Mouse (Mus musculus) midbrain, embryonic 10.5 days (tissue): Measurements from ENCODE around the gene Klhdc4. TPM values are rescaled to one million over a fixed set of nuclear protein-coding genes. Genes with fewer than 3 reads are reported as not detected.

Experiments
- DNase-seq: peaks from one replicate; pipeline ENCODE4 v3.0.0-alpha.2; 2017; ENCODE audit warnings: low spot score
- H3K27ac ChIP-seq: fragments of 300-500 bp; sonication (generic); replicated peaks from 2 replicates; pipeline ENCODE4 v1.5.1; 2016; ENCODE audit warnings: mild to moderate bottlenecking
- H3K27me3 ChIP-seq: fragments of 300-500 bp; sonication (generic); 2 replicates; pipeline ENCODE4 v1.6.1; 2016; ENCODE audit warnings: low read depth, mild to moderate bottlenecking; ENCODE audit not compliant: poor library complexity, severe bottlenecking
- H3K36me3 ChIP-seq: fragments of 300-500 bp; sonication (generic); 2 replicates; pipeline ENCODE4 v1.6.1; 2016; ENCODE audit warnings: mild to moderate bottlenecking, moderate library complexity
- H3K4me1 ChIP-seq: fragments of 300-500 bp; sonication (generic); 2 replicates; pipeline ENCODE4 v1.6.1; 2016
- H3K4me3 ChIP-seq: fragments of 300-500 bp; sonication (generic); 2 replicates; pipeline ENCODE4 v1.5.1; 2016; ENCODE audit warnings: mild to moderate bottlenecking, moderate library complexity
- H3K9me3 ChIP-seq: fragments of 300-500 bp; sonication (generic); replicated peaks from 2 replicates; pipeline ENCODE4 v1.6.1; 2016; ENCODE audit warnings: mild to moderate bottlenecking
- WGBS: fragments of 180-500 bp; shearing (Covaris S2); methylation state at CpG from one replicate; pipeline ENCODE4 v1.1.7; 2016; 5-methylcytosine and 5-hydroxymethylcytosine counted together
- polyA plus RNA-seq: library from polyadenylated mRNA; unstranded; fragments of >200 nt; fragmentation: Nextera tagmentation; extraction: Ambion mirVana; gene quantifications from 2 replicates; pipeline ENCODE4 v1.2.1, GENCODE M21; 2016

The Klhdc4 gene
- polyA plus RNA-seq, 1 experiment from 2014 or later: 64.1 TPM

- H3K27me3 ChIP-seq: no peaks in the 10 kb centered on the region
- DNase-seq: no peak
- no peak overlapping the region for H3K27ac ChIP-seq
- H3K4me1 ChIP-seq: no peaks in the 10 kb centered on the region
- H3K4me3 ChIP-seq: no peak overlapping the region
- WGBS: 84% methylated on average over 7 of the region's 7 CpGs
- H3K36me3 ChIP-seq: no peaks in the 10 kb centered on the region
- no peaks in the 10 kb centered on the region for H3K9me3 ChIP-seq
Measured at GRCm38 (mm10) chr8:121760484-121760883, 68.9 kb downstream of the Klhdc4 start.

DNA sequence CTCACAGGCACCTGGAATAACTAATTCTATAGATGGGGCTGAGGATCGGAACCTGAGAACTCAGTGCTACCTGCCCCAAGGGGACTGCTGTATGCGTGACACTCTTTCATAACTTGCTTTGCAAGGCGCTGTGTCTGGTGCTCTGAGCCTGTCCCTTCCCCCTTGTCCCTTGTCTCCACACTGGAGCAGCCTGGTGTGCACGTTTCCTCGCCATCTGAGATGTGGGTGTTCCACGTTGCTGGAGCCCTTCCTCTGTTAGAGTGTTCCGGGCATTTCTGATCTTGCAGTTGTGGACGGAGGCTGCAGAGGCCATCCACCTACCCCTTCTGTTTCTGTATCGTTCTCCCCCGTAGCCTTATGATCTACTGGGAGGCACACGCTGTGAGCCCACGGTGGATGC, 70.9 kb downstream of the Klhdc4 start:
- DNase-seq: no peak
- WGBS: 76% methylated on average over 12 of the region's 12 CpGs

DNA sequence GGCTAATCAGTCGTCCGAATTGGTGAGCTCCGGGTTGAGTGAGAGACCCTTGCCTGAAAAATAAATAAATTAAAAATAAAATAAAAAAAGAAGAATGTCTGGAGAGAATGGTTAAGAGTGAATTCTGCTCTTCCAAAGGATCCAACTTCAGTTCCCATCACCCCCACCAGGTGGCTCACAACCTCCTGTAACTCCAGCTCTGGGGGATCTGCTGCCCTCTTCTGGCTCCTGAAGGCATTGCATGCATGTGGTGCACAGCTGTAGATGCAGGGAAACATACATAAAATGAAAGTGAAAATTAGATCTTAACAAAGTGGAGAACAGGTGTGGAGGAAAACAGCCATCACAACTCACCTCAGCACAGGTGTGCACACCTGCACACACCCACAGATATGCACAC, 78.0 kb downstream of the Klhdc4 start:
- H3K4me1 ChIP-seq: no peaks in the 10 kb centered on the region
- WGBS: 20% methylated on average over 3 of the region's 3 CpGs
- no peak overlapping the region for H3K27ac ChIP-seq
- peak; percentile 70 for DNase-seq
- peaks cover 20% of the 10 kb centered on the region; the same call in 1 of the 2 replicates for H3K27me3 ChIP-seq
- no peaks in the 10 kb centered on the region for H3K36me3 ChIP-seq
- H3K9me3 ChIP-seq: peaks cover 9% of the 10 kb centered on the region
- H3K4me3 ChIP-seq: no peak overlapping the region

More for the DNA sequence above, 70.9 kb downstream of the Klhdc4 start:
- Histone ChIP-seq H3K4me3 (no peak overlapping the region), H3K4me1 (no peaks in the 10 kb centered on the region), H3K27me3 (peaks cover 8% of the 10 kb centered on the region; the same call in 1 of the 2 replicates), H3K36me3 (no peaks in the 10 kb centered on the region), H3K27ac (no peak overlapping the region), H3K9me3 (no peaks in the 10 kb centered on the region)

DNA sequence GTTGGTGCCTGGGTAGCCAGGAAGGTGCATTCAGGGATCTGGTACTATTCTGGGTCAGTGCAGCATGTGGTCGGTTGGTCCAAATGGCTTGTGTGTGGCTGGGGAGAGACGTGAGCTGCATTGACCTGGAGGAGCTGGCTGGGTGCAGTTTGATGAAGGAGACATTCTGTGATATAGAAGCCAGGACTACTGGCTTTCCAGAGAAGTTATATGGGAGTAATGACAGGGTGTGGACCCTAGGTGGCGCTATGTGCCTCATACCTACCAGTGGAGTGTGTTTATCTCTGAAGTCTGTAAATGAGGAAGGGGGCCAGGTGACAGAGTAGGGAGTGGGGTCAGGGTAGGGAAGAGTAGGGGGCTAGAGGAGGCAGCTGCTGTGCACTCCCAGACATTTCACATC, 78.9 kb downstream of the Klhdc4 start:
- no peak for DNase-seq
- WGBS: 42% methylated on average over 3 of the region's 3 CpGs
- no peak overlapping the region for H3K27ac ChIP-seq
- peaks cover 9% of the 10 kb centered on the region for H3K9me3 ChIP-seq
- no peaks in the 10 kb centered on the region for H3K4me1 ChIP-seq
- H3K36me3 ChIP-seq: no peaks in the 10 kb centered on the region
- no peak overlapping the region for H3K4me3 ChIP-seq
- H3K27me3 ChIP-seq: peaks cover 20% of the 10 kb centered on the region; the same call in 1 of the 2 replicates

- Histone ChIP-seq H3K4me1 (no peaks in the 10 kb centered on the region), H3K36me3 (no peaks in the 10 kb centered on the region), H3K9me3 (peaks cover 9% of the 10 kb centered on the region), H3K27me3 (peaks cover 20% of the 10 kb centered on the region; the same call in 1 of the 2 replicates), H3K4me3 (no peak overlapping the region), H3K27ac (no peak overlapping the region)
- no peak for DNase-seq
- WGBS: 86% methylated on average over 9 of the region's 9 CpGs
Measured at GRCm38 (mm10) chr8:121749501-121749900, 79.9 kb downstream of the Klhdc4 start.

Other genes starting within 250 kb of the Klhdc4 start
- gene Map1lc3b, start 239.2 kb downstream of the Klhdc4 start, polyA plus RNA-seq: 208 and 250 TPM in 2 replicates
- gene Zcchc14, start 176.7 kb downstream of the Klhdc4 start, polyA plus RNA-seq: 14.9 and 18.6 TPM in 2 replicates
- 11.9 and 18.7 TPM in 2 replicates for gene Jph3, start 99.9 kb downstream of the Klhdc4 start, polyA plus RNA-seq
- 29.3 and 32.7 TPM in 2 replicates for gene Slc7a5, start 78.1 kb upstream of the Klhdc4 start, polyA plus RNA-seq
- gene Car5a, start 115.3 kb upstream of the Klhdc4 start, polyA plus RNA-seq: 0.27 and 0.30 TPM in 2 replicates
- 53.2 and 64.6 TPM in 2 replicates for gene Banp, start 120.2 kb upstream of the Klhdc4 start, polyA plus RNA-seq